Mouse (Mus musculus) testis, postnatal 14 days (tissue): ENCODE data around the gene Gm3435.
"Not testable (repeated sequence)": the region's sequence is repeated elsewhere in the genome, so short reads cannot be mapped to it uniquely, and the experiment has no call there.

Experiments used
- DNase-seq: peaks from one replicate; pipeline ENCODE4 v3.0.0; 2021; ENCODE audit warnings: low spot score

Gene Gm3435

DNA sequence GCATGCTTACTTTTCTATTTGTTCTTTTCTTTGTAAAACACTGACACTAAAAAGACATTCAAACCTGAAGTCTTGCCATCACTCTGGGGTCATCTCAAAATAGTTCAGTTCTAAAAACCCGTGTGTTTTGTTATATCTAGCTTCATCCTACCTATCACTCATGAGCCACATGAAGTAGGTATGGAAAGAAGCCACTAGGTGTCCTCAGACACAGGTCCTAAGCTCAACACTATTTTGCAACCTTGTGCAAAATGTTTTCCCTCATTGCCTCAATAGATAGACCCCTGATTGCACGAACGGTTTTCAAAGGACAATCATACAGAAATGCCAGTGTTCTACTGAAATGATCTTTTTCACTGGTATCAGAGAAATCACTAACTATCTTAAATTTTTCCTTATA lies 30.5 kb downstream of the Gm3435 start:
- DNase-seq, result not testable (repeated sequence)

DNA sequence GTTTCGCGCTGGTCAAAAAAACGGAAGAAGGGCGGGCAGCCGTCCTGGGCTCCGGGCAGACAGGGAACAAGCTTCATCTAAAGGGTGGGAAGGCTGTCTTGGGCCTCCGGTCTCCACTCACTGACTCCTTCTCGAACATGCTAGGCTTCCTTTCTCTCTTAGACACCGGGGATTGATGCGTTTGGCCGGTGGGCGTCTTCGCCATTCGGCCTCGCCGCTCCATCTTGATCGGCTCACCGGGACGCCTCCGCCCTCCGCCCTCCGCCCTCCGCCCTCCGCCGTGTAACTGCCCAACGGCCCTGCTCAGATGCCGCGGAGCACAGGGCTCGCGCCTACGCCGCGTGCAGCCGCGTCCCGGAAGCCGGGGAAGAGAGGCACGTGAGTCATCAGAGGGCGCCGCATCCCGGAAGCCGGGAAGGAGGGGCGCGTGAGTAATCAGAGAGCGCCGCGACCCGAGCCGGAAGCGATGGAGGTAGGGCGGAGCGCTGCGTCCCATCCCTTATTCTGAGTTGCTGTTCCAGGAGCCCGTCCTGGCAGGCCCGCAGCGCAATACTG lies 31.3 kb downstream of the Gm3435 start, which contains the start of the genes Ermard, Tcte3 and Gm3448:
TSS of gene Ermard (plus strand) at position 34 of the 555 bp plus-strand sequence.
TSS of gene Tcte3 (minus strand) at position 314 of the 555 bp plus-strand sequence.
TSS of gene Gm3448 (minus strand) at position 363 of the 555 bp plus-strand sequence.
- peak; percentile 24 for DNase-seq

DNA sequence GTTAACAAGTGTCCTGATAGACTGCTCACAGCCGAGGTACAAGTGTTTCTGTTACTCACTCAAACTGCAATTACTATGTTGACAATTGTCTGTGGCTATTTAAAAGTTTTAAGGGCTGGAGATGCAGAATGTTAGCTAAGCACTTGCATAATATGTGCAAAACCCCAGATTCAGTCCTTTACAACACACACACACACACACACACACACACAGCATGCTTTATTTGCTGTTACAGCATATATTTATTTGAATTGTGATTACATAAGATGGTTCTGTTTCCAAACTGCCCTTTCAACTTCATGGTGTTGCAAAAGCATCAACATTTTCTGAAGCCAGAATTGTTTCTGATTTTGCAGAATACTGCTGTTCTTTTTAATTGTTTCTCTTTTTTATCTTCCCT lies 40.4 kb downstream of the Gm3435 start:
- DNase-seq, result not testable (repeated sequence)

DNA sequence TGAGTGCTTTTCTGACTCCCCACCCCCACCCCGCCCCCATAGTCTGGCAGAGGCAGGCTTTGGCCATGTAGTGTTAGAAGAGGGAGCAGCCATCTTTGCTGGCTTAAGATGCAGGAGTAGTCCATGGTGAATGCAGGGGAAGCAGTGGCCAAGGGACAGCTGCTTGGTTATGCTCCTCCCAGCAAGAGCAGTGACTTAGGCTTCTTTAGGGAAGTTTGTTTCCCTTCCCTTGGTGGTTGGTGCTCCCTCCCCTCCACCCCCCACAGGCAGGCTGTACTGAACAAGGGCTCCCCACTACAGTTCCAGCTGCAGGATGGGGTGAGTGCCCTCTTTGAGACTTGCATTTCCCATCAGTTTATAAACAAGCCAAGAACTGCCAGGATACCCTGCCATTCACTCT lies 42.8 kb downstream of the Gm3435 start:
- DNase-seq, result not testable (repeated sequence)

DNA sequence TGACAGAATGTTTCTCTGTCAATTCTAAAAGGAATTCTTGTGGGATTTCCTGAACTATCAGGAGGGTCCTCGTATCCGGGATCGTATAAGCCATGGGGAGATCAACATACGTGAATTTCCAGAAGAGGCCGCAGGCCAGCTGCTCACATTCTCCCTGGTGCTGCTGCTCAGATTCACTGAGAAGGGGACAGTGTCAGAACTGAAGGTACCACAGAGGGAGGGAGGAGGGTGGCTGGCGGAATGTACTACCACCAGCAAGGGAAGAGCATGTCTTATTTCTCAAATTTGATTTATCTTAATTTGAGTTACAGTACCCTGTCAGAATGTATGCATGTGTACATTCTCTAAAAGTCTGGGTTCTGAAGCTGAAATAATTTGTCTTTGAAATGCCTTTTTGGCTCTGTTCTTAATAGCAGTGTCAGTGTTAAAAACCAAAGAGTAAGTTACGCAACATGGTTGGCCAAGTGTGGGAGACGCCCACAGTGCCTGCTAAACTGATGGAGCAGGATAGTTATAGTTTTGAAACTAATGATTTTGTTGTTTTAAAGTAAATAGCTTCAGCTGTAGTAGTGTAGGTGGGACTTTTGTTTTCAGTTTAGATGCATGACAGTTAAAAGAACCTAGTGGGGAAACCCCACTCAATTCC lies 43.3 kb downstream of the Gm3435 start:
- DNase-seq, result not testable (repeated sequence)

DNA sequence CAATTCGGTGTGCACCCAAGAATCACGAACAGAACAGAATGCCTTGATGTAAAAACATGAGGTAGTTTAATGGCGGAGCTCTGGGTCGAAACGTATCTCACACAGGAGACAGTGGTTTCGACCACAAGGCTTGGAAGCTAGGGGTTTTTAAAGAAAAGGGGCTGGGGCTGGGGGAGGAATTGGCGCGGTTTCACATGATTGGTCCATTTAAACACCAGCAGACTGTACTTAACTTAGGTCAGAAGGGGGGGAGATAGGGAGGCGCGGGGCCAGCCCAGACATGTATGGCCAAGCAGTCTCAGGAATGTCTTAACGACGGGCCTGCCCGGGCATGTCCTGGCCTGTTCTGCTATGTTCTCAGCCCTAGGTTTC lies 43.8 kb downstream of the Gm3435 start:
- DNase-seq, result not testable (repeated sequence)

DNA sequence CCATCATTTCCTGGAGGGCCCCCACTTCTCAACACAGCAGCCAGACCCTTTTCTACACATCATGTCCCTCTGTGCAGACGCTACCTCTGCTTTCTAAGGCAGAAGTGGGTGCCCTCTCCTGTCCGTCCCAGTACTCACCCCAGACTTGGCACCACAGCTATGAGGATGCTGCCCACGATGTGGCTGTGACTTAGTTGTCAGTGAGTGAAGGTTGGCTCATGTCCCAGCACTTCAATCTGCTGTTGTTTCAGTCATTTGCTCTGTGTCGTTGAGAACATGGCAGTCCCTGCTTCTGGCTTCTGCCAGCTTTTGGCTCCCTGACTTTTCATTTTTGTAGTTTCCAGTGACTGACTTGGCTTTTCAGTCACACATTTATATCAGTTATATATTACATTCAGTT lies 45.9 kb downstream of the Gm3435 start:
- no peak for DNase-seq

DNA sequence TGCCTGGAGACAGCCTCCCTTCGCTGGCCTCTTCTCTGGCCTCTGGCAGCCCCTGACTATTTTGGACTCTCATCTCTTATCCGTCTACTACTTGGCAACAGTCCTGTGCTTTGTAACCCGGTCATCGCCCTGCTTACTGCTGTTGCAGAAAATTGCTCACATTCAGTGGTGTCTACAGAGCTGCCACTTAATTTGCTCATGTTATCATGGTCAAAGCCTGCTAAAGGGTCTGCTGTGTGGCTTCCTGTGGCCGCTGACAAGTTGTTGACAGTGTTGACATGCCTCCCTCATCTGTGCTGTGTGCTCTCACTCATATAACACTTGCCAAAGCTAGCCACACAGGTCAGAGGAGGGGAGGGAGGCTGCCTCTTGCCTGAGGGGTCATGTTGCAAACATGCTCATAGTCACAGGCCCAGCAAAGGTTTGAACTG lies 48.2 kb downstream of the Gm3435 start:
- DNase-seq, result no peak

DNA sequence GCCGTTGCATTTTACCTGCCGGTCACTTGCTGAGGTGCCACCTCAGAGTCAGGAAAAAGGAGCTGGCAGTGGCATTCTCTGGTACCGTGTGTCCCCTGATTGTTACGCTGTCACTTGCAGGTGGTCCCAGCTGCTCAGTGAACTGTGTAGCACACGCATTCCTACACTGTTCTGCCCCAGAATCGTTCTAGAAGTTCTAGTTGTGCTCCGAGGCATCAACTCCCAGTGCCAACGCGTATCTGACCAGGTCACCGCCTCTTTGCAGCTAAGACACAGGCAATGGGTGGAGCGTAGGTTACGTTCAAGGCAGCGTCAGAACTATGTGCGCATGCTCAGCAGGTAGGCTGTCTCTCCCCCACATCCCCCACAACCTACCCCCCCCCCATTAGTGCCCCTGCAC lies 49.7 kb downstream of the Gm3435 start:
- no peak for DNase-seq

DNA sequence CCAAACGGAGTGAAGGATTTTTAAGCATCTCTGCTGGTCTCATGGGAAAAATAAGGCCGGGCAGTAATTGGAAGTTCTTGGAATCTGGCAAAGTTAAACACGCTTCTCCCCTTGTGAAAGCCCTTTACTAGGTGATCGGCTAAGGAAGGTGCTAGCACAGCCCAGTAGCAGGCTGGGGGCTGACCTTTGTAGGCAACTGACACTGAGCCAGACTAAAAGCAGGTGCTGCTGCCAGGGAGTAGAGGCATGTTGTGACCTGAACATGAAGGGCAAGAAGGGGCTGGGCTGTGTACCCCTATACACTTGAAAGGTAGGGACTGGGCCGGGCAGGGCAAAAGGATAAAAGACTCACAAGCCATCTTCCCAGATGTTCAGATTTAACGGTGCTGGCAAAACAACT lies 50.4 kb downstream of the Gm3435 start:
- DNase-seq, result no peak

DNA sequence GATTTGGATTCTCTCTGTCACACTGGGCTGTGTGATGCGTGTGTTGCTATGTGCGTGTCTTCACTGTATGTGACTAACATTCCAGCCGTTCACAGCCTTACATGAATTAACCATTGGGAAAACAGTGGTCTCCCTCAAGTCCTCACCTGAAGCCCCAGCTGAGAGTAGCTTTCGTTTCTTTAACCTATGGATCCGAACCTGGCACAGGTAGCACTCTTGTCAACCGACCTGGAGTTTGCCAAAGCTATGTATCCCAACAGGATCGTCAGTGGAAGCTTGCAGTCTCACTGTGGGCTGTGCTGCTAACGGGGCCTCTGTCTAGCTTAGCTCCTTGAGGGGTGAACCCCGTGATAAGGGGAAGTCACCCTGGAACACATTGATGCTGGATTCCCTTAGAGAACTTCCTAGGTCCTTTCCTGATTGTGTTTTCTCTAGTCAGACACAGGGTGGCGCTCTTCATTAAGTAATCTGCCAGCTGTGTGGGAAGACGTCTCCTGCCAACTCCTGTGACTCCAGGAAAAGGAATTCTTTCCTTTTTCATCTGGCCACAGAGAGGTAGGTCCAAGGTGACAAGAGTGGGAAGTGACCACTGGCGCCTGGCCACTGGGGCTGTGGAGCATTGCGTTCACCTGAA lies 55.5 kb downstream of the Gm3435 start:
- DNase-seq, result no peak

DNA sequence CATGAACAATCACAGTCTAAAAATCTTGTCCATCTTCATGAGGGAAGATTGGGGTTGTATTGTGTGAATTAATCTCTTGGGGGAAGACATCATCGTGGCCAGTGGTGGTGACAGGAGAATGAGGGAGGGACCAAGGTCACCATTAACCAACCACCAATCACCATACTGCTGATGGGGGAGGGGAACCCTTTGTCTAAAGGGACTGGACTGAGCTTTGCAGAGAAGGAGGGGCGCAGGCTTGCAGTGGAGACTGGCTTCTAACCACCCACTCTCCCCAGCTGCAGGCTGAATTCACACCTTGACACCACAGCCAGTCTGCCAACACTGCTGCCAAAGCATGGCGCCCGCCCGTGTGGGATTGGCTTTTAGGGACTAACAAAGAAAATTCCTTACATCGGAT lies 56.1 kb downstream of the Gm3435 start:
- no peak for DNase-seq

DNA sequence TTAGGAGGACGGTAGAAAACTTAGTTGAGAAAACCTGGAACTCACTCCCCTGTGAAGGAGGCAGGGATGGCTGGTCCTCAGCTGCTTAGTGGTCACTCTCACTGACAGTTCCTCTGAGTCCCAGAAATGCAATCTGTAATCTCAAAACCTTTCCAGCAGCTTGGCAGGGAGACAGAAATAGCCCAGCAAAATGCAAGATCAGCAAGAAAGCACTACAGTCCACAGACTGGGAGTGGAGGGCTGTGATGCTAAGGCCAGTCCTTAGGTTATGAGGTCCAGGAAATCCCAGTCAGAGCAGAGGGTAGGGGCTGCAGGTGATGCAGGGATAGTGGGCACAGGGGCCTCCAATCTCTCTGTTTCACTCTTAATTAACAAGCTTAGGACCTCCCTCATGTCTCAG lies 56.9 kb downstream of the Gm3435 start:
- no peak for DNase-seq

DNA sequence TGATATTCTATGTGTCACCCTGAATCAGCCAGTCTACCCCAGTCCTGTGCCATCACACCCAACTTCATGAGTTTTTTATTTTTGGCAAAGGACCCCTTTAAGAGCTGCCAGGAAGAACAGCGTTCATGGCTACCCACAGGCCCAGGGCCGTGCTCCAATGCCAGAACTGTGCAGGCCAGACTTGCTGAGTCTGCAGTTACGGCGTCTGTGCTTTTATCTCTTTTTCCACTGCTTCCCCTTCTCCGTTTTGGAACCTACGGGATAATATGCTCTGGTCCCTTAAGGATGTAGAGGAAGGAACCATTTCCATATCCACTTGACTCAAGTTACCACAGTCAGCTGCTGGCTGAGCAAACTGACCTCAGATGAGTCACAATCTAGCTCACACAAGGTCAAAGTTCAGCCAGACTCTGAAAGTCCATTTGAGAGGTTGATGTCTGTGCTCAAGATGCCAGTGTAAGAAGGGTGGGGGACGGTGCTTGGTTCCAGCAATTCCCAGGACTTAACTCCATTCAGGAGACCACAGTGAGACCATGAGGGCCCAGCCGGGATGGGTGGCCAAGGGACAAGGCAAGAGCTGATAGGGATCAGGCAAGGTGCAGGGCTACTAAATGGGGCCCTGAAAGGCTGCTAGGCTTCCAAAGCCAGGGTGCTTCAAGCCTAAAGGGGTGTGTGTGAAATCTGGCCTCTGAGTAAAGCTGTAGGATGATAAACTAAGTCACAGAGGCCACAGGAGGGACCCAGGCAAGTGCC lies 58.2 kb downstream of the Gm3435 start:
- no peak for DNase-seq

DNA sequence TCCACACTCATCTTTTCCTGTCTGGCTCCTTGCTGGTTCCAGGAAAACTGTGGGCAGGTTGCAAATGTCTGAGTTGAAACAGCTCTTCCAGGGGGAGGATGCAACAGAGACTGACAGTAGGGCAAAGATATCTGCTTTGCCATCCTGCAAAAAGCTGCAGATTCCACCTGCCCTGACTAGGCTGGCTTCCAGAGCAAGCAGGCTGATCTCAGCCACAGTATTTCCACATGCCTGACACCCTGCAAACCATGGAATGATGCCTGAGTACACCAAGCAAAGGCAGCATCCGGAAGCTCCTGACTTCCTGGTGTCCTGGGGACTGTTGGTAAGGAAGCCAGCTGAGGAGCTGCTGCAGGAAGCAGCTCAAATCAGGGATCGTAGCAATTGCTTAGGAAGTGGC lies 59.1 kb downstream of the Gm3435 start:
- no peak for DNase-seq
